13 mouse cellular contexts compared by ENCODE assay signal in genomic region chr3:121418251-121418601, GRCm38 (mm10). TPM values are rescaled to one million over a fixed set of nuclear protein-coding genes. Genes with fewer than 3 reads are reported as not detected.
A peak's percentile ranks its signal among the peaks of the same experiment; 100 is the strongest.
DNase-seq lines count a peak whose midpoint lies in the region; ATAC-seq lines count a peak whose summit lies in the region.
"Had no signal": no experiment of that assay in that cellular context is flagged by ENCODE, and none has a peak within 500 bp of the region (broad histone marks: within the 10 kb centered on the region; RNA-seq: fewer than 3 reads in every experiment).

No protein-coding gene starts in this region.

- H3K9ac ChIP-seq in forebrain, embryonic 14.5 days (ENCODE audit: low read length), result no peak overlapping the region
- H3K9ac ChIP-seq in forebrain, embryonic 12.5 days, result no peak overlapping the region

- 0 out of 2 replicates have a peak, but pooled peaks have one; percentile 42 for ATAC-seq in forebrain, embryonic 14.5 days
- ATAC-seq in forebrain, embryonic 12.5 days (ENCODE audit: low FRiP score), result no peak

- H3K4me1 ChIP-seq in forebrain, embryonic 14.5 days (ENCODE audit: control insufficient read depth, insufficient read depth, low read length), result peaks cover 3% of the 10 kb centered on the region; the same call in 1 of the 2 replicates
- peaks cover 12% of the 10 kb centered on the region for H3K4me1 ChIP-seq in forebrain, embryonic 12.5 days

- no peaks in the 10 kb centered on the region for H3K36me3 ChIP-seq in forebrain, embryonic 14.5 days (ENCODE audit: control insufficient read depth, insufficient read depth, low read length)
- no peaks in the 10 kb centered on the region for H3K36me3 ChIP-seq in forebrain, embryonic 12.5 days (replicated peaks)

- WGBS in forebrain, embryonic 14.5 days, result 14% methylated on average over 6 of the region's 6 CpGs
- WGBS in forebrain, embryonic 12.5 days, result 11% methylated on average over 6 of the region's 6 CpGs

- H3K4me3 ChIP-seq in forebrain, embryonic 14.5 days (ENCODE audit: low read depth, low read length), result no peak overlapping the region
- H3K4me3 ChIP-seq in forebrain, embryonic 12.5 days (replicated peaks), result no peak overlapping the region

- intact Hi-C loops in left cerebral cortex, postnatal 14 days (cut with DNase I), result no loop called here

- no peaks in the 10 kb centered on the region for H3K9me3 ChIP-seq in forebrain, embryonic 14.5 days (replicated peaks; ENCODE audit: control insufficient read depth, low read length)
- no peaks in the 10 kb centered on the region for H3K9me3 ChIP-seq in forebrain, embryonic 12.5 days

- H3K27ac ChIP-seq in forebrain, embryonic 14.5 days (ENCODE audit: low read depth, low read length), result no peak overlapping the region
- no peak overlapping the region for H3K27ac ChIP-seq in forebrain, embryonic 12.5 days

- DNase-seq in forebrain, embryonic 14.5 days (ENCODE audit: low spot score), result no peak
- peak; percentile 58 for DNase-seq in kidney, adult 11 months
- DNase-seq in kidney, postnatal 4 days, result no peak
- peak; percentile 29 for DNase-seq in retina, embryonic 14.5 days (ENCODE audit: low spot score)
- DNase-seq in retina, postnatal 1 day, result no peak
- no peak for DNase-seq in urinary bladder, postnatal 4 days (ENCODE audit: low spot score in 2 of 2)
- DNase-seq in left cerebral cortex, postnatal 14 days (ENCODE audit: low spot score in 2 of 2), result no peak
- DNase-seq: adrenal gland, postnatal 14 days; B cell, adult 2 months; lung, postnatal 14 days; right cerebral cortex, adult 18-20 months; thymus, postnatal 14 days had no signal

- H3K4me2 ChIP-seq in forebrain, embryonic 14.5 days (ENCODE audit: low read length), result no peak overlapping the region
- no peak overlapping the region for H3K4me2 ChIP-seq in forebrain, embryonic 12.5 days

- H3K27me3 ChIP-seq in forebrain, embryonic 14.5 days (replicated peaks; ENCODE audit: control insufficient read depth, insufficient read depth, low read length), result no peaks in the 10 kb centered on the region
- H3K27me3 ChIP-seq in forebrain, embryonic 12.5 days, result 0 out of 2 replicates have a peak, but pooled peaks cover 2% of the 10 kb centered on the region

RNA-seq across cellular contexts. Expression of gene Cnn3, which starts 8.1 kb away (rescaled TPM):
- 691 and 743 TPM in 2 replicates for polyA plus RNA-seq in forebrain, embryonic 14.5 days (2014; fragmentation: Nextera tagmentation; extraction: Ambion mirVana)
- 831 and 838 TPM in 2 replicates for polyA plus RNA-seq in forebrain, embryonic 12.5 days (2016; fragmentation: Nextera tagmentation; extraction: Ambion mirVana)
- 10 to 100 TPM; 65.0 to 67.9 TPM for total RNA-seq in left cerebral cortex, postnatal 14 days (2021)

Comparison
In these comparisons a context has a peak if more than half of its experiments do, and no peak if none do; other contexts are left out.
1. DNase-seq: peak in kidney, adult 11 months (single experiment) and retina, embryonic 14.5 days (single experiment); none in forebrain, embryonic 14.5 days (single experiment), kidney, postnatal 4 days (0 of 2), retina, postnatal 1 day (single experiment), urinary bladder, postnatal 4 days (0 of 2) and left cerebral cortex, postnatal 14 days (0 of 2).